Mouse (Mus musculus) T-helper 2 cell (primary cell): Measurements from ENCODE around the gene Fbxo31.

Experiments used
- in situ Hi-C: fragments of 300-600 bp; cut with MboI, MseI; formaldehyde crosslinking; loops from one replicate; pipeline ENCODE4 v1.15.1; 2025; ENCODE audit warnings: high pct_unique_total_duplicates

The Fbxo31 gene

DNA sequence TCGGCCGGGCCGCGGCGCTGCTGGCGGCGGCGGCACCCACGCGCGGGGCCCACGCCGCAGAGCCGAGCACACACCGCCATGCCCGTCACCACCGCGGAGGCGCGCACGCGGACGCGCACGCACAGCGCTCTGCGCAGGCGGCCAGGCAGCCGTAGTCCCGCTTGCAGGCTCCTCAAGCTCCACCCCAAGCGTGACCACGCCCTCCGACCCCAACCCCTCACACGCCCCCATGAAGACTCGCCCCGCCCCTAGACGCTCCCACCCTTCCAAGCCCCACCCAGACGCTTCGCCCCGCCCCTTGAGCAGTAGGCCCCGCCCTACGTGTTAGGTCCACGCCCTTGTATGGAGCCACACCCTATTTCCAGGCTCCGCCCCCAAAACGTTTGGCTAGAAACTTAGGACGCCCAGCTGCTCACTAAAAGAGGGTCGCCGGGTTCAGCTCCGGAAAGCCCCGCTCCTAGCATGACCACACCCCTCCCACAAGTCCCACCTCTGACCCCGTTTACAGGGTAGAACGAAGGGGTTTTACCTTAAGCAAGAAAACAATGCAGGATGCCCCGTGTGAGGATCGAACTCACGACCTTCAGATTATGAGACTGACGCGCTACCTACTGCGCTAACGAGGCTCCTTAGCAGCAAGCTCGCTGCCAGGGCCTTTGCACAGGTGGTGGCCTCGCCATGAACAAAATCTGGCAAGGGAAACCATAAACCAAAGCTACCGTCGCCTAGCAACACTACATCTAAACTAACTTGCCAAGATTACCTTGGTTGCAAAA, at the start of gene Fbxo31:
Gene Fbxo31 (minus strand): TSS at position 131 of the 776 bp plus-strand sequence.
- in situ Hi-C loops, result loop anchor here (25.0 kb wide), 2 partner anchors 867 to 2008 kb away; no protein-coding TSS in a partner anchor

DNA sequence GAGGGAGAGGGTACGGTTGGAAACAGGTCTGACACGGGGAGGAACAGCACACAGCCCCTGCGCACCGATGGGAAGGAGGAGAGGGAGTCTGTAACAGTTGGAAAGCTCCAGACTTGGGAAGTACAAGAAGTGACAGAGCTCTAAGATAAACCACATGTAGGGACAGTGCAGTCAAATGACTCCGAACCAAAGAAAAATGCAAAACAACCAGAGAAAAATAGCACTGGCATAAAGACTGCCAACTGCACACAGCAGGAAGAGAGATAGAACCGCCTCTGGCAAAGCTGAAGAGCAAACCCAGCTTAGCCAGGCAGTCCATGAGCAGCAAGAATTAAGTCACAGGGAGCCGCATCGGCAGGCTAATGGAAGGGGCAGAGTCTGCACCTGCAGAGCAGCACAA, 44.4 kb upstream of the Fbxo31 start:
- in situ Hi-C loops, result no loop called here

DNA sequence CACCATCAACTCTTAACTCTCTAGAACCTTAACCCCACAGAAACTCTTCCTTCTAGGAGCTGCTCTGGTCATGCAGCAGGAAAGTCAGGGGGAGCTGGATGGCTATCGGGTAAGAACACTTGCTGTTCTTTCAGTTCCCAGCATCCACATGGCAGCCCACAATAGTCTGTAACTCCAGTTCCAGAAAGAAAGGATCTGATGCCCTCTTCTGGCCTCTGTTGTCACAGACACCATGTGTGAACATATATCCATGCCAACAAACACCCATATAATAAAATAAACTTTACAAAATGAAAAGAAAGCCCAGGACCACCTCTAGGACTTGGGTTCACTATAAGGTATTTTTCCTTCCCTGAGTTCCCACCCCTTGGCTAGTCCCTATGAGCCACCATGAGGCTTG, 43.3 kb upstream of the Fbxo31 start:
- in situ Hi-C loops, result no loop called here

- in situ Hi-C loops, result no loop called here
Observed at GRCm38 (mm10) chr8:121620801-121621516, 42.4 kb upstream of the Fbxo31 start.

DNA sequence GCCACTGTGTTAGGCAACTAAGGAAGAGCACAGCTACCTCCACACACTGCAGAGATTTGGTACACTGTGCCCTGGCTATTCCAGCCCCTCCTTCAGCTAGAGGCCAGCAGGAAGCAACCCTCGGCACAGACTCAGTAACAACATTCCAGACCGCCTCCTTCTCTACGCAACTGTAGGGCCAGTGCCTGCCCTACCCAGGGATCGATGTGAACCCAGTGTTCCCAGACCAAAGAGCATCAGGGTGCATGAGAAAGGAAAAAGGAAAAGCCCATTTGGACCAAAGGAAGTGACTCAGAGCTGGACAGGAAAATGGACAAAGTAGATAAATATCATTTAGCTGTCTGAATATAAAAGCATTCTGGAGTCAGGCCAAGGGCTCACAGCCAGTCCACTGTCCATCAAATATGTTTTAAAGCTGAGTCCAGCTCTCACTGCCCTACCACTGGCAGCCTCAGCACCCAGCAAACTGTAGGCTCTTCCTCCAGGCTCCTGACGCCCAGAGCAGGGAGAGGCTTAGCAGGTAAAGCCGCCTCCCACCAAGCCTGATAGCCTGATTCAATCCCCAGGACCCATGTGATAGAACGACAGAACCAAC, 40.9 kb upstream of the Fbxo31 start:
- in situ Hi-C loops, result no loop called here

DNA sequence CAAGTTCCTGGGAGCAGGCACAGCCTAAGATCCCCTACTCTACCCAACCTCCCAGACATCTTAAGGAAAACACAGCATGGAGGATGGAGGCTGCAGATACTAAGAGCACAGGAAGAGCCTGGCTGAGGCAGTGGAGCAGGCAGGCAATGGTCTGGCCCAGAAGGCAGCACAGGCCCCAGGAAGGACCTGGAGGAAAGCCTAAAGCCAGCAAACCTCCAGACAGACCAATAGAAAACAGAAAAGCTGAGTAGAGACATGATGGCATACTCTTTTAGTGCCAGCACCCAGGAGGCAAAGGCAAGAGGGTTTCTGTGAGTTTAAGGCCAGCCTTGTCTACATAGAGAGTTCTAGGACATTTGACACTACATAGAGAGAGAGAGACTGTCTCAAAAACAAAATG, 34.8 kb upstream of the Fbxo31 start:
- in situ Hi-C loops, result no loop called here

DNA sequence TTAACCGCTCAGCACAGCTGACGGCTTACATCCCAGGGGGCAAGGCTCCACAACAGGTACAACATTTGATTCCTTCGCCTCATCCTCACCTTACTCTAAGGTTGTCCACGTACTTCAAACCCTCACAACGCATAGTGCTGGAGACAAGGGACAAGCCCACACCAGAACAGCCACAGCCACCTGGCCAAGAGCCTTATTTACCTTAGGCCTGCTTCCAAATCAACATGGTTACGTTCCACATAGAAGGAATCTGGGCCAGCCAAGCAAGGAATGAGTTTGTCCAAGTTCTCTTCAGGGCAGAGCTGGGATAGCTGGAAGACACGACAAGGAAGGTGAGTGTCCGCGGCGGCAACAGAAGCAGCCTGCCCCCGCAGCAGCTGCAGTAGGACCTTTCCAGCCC, 31.3 kb upstream of the Fbxo31 start:
- in situ Hi-C loops, result no loop called here

DNA sequence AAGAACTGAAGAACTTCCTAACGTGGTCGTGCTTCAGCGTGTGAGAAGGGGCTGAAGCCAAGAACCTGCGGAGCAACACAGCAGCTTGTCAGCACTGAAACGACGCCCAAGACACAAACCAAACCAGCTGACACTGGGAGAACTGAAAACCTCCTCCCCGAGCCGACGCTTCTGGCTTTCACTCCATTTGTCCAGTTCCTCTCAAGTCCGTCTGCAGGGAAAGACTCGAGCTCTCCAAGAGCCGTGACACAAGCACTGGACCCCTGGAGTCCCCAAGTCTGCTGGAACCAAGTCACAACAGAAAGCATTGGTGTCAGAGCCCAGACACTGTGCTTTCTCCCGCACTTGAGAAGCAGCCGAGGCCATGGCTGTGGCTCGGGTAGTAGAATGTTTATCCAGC, 30.6 kb upstream of the Fbxo31 start:
- in situ Hi-C loops, result no loop called here

GRCm38 (mm10) chr8:121607661-121608060, 29.1 kb upstream of the Fbxo31 start:
- in situ Hi-C loops, result no loop called here

- in situ Hi-C loops, result loop anchor here (5.0 kb wide), 1 partner anchor 52 kb away; no protein-coding TSS in a partner anchor
Observed at GRCm38 (mm10) chr8:121603801-121604200, 25.2 kb upstream of the Fbxo31 start.

DNA sequence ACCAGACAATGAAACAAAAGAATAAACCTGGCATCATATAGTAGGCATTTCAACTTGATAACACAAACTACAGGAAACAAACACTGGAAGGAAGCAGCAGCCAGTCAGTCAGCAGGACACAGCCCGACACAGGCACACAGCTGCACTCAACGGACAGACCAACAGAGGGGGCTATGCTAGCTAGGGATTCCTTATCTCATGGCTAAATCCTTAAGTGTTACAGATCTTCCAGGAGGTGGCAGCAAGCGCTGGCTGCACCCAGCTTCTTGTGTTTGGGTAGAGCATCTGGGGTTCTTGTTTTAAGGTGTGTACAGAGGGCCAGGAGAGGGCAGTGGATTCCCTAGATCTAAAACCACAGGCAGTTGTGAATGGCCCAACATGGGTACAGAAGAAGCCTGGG, 24.3 kb upstream of the Fbxo31 start:
- in situ Hi-C loops, result loop anchor here (5.0 kb wide), 1 partner anchor 51 kb away; no protein-coding TSS in a partner anchor

GRCm38 (mm10) chr8:121602411-121602810, 23.8 kb upstream of the Fbxo31 start:
- in situ Hi-C loops, result loop anchor here (5.0 kb wide), 1 partner anchor 50 kb away; no protein-coding TSS in a partner anchor

DNA sequence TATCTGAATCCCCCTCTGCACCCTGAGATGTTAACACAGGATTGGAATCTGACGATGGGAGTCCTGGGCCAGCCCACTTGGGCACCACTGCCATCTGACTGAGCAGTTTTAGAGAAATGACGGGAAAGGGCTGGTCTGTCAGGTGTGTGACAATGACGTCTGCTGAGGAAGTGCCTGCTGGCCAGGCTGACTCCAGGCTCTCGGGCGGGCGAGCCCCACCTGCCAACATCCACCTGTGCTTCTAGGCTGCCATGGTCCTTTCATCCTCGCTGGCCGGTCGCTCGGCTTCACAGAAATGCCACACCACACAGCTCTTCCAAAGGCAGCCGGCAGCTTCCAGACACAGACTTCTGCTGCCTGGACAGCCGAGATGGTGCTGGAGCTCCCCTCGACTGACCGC, 21.2 kb upstream of the Fbxo31 start:
- in situ Hi-C loops, result loop anchor here (5.0 to 25.0 kb wide), 3 partner anchors 48 to 1987 kb away; no protein-coding TSS in a partner anchor

GRCm38 (mm10) chr8:121598892-121599291, 20.3 kb upstream of the Fbxo31 start:
- in situ Hi-C loops, result loop anchor here (25.0 kb wide), 2 partner anchors 887 to 1988 kb away; no protein-coding TSS in a partner anchor

- in situ Hi-C loops, result loop anchor here (25.0 kb wide), 2 partner anchors 886 to 1989 kb away; no protein-coding TSS in a partner anchor
Observed at GRCm38 (mm10) chr8:121598190-121598589, 19.6 kb upstream of the Fbxo31 start.

DNA sequence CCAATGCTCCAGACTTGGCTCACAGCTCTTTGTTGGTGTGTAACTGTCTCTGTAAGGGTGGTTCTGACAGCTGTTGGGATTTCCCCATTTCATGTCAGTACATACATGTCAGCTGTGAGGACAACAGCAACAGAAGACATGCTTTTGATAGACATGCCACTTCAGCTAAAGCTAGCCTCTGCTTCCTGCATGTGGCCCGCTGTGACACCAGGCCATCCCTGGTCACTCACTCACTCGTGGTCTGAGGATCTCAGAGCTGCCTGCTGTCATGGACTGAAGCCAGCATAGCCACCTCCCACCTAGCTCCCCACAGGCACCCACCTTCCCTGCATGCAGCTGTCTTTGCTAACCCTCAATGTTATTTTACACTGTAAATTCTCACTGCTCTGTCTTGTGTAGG, 18.9 kb upstream of the Fbxo31 start:
- in situ Hi-C loops, result loop anchor here (25.0 kb wide), 2 partner anchors 885 to 1990 kb away; no protein-coding TSS in a partner anchor

GRCm38 (mm10) chr8:121593983-121594382, 15.4 kb upstream of the Fbxo31 start:
- in situ Hi-C loops, result loop anchor here (25.0 kb wide), 2 partner anchors 882 to 1993 kb away; no protein-coding TSS in a partner anchor

DNA sequence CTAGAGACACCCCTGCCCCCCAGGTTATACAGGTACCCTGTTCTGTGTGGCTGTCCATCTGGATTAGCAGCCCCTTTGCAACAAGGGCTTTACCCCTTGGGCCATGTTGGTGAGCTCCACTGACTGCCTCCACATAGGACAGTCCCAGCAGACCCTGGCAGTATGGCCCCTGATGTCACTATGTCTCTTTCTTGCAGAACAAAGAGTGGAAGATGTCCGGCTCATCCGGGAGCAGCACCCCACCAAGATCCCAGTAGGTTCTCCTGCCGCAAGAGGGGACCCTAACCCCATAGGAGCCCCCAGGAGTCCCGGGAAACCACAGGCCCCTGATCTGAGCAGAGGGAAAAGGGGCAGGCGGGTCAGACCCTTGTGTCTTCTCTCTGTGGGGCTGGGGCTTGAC, 14.7 kb upstream of the Fbxo31 start:
- in situ Hi-C loops, result loop anchor here (25.0 kb wide), 2 partner anchors 881 to 1994 kb away; no protein-coding TSS in a partner anchor

- in situ Hi-C loops, result loop anchor here (25.0 kb wide), 2 partner anchors 879 to 1996 kb away; no protein-coding TSS in a partner anchor
Observed at GRCm38 (mm10) chr8:121591178-121592066, 12.8 kb upstream of the Fbxo31 start.
